Mouse (Mus musculus): Measurements from ENCODE around the gene Gucd1. TPM values are rescaled to one million over a fixed set of nuclear protein-coding genes. Genes with fewer than 3 reads are reported as not detected.
"Not testable (repeated sequence)": the region's sequence is repeated elsewhere in the genome, so short reads cannot be mapped to it uniquely, and the experiment has no call there.

Gene Gucd1
- polyA plus RNA-seq, 1 experiment from 2014 or later = 24.0 TPM

GRCm38 (mm10) chr10:75405916-75406315, 111.9 kb downstream of the Gucd1 start:
- Histone ChIP-seq H3K4me1 (peaks cover 13% of the 10 kb centered on the region), H3K27me3 (ENCODE audit: insufficient read depth, poor library complexity, severe bottlenecking) (no peaks in the 10 kb centered on the region), H3K27ac (no peak overlapping the region), H3K36me3 (no peaks in the 10 kb centered on the region), H3K9me3 (no peaks in the 10 kb centered on the region), H3K4me3 (no peak overlapping the region)
- DNase-seq (ENCODE audit: low spot score) = no peak
- 59% methylated on average over 8 of the region's 8 CpGs for WGBS

- Histone ChIP-seq H3K36me3 (no peaks in the 10 kb centered on the region), H3K4me3 (no peak within 1 kb of the TSS), H3K9me3 (no peaks in the 10 kb centered on the region), H3K27me3 (ENCODE audit: insufficient read depth, poor library complexity, severe bottlenecking) (no peaks in the 10 kb centered on the region), H3K4me1 (peaks cover 4% of the 10 kb centered on the region), H3K27ac (no peak within 1 kb of the TSS)
- DNase-seq (ENCODE audit: low spot score) = no peak
- 82% methylated on average over 4 of the region's 4 CpGs for WGBS
Observed at GRCm38 (mm10) chr10:75400958-75401357, 116.8 kb downstream of the Gucd1 start, which contains the start of gene Upb1. Gene Upb1, plus strand, starts transcription at chr10:75401115.

DNA sequence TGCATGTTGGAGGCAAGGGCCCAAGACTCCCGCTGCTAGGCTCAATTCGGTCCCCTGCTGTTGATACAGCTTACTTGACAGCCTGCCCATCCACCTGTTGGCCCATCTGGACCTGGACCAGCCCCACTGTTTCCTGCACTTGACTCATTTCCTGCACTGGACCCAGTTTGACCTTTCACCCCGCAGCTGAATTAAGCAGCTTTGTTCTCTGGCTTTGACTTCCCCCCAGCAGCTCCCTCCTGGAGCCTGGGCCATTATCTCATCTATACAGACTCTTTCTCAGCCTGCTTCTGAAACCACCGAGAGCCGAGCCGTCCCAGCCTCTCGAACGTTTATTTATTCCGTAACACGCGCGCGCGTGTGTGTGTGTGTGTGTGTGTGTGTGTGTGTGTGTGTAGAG, 120.8 kb downstream of the Gucd1 start:
- no peak overlapping the region for H3K4me3 ChIP-seq
- H3K4me1 ChIP-seq = 0 out of 2 replicates have a peak, but pooled peaks cover 2% of the 10 kb centered on the region
- 37% methylated on average over 14 of the region's 14 CpGs for WGBS
- no peaks in the 10 kb centered on the region for H3K9me3 ChIP-seq
- H3K36me3 ChIP-seq = no peaks in the 10 kb centered on the region
- H3K27me3 ChIP-seq (ENCODE audit: insufficient read depth, poor library complexity, severe bottlenecking) = no peaks in the 10 kb centered on the region
- no peak overlapping the region for H3K27ac ChIP-seq
- DNase-seq (ENCODE audit: low spot score) = peak; percentile 74

- H3K36me3 ChIP-seq = no peaks in the 10 kb centered on the region
- no peaks in the 10 kb centered on the region for H3K27me3 ChIP-seq (ENCODE audit: insufficient read depth, poor library complexity, severe bottlenecking)
- no peaks in the 10 kb centered on the region for H3K9me3 ChIP-seq
- DNase-seq (ENCODE audit: low spot score) = peak; percentile 58
- no peak overlapping the region for H3K4me3 ChIP-seq
- 88% methylated on average over 8 of the region's 8 CpGs for WGBS
- 0 out of 2 replicates have a peak, but pooled peaks cover 2% of the 10 kb centered on the region for H3K4me1 ChIP-seq
- no peak overlapping the region for H3K27ac ChIP-seq
Observed at GRCm38 (mm10) chr10:75394796-75395195, 123.0 kb downstream of the Gucd1 start.

DNA sequence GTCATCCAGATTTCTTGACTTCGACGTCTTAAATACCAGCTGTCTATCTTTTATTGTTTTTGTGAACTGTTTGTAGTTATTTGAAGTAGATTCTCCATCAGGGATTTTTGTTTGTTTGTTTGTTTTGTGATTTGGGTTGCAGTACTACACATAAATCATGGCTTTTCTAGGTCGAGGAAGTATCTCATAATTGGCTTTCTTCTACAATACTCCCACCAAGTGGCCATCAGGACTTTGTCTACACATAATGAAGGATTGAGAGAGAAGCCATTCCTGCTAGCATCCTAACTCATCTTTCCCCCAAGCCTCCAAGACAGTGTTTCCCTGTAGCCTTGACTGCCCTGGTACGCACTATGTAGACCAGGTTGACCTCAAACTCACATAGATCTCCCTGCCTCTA, 126.9 kb downstream of the Gucd1 start:
- Histone ChIP-seq H3K27me3 (ENCODE audit: insufficient read depth, poor library complexity, severe bottlenecking) (no peaks in the 10 kb centered on the region), H3K9me3 (no peaks in the 10 kb centered on the region)
- 82% methylated on average over 4 of the region's 4 CpGs for WGBS

DNA sequence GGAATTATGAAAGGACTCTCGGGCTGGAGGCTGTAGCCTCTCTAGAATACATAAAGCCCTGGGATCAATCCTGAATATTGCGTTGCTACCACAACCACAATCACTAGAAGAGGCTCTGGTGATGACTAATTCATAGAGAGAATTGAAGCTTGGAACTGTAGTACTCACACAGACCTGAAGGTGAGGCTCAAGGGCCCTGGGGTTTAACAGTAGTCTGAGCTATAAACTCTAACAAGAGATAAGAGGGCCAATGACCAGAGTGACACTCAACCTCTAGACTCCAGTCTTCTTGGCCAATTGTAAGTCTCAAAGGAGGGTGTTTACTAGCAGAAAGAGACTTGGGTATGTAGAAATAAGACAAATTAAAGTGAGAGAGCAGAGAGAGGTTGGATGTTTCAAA, 127.6 kb downstream of the Gucd1 start:
- Histone ChIP-seq H3K4me1 (no peaks in the 10 kb centered on the region), H3K27ac (no peak overlapping the region), H3K36me3 (no peaks in the 10 kb centered on the region), H3K4me3 (no peak overlapping the region), H3K27me3 (ENCODE audit: insufficient read depth, poor library complexity, severe bottlenecking) (no peaks in the 10 kb centered on the region), H3K9me3 (no peaks in the 10 kb centered on the region)
- no peak for DNase-seq (ENCODE audit: low spot score)
- 91% methylated on average over 2 of the region's 2 CpGs for WGBS

More for the DNA sequence above, 126.9 kb downstream of the Gucd1 start:
- no peak for DNase-seq (ENCODE audit: low spot score)
- H3K27ac ChIP-seq = no peak overlapping the region
- H3K4me1 ChIP-seq = no peaks in the 10 kb centered on the region
- no peak overlapping the region for H3K4me3 ChIP-seq
- no peaks in the 10 kb centered on the region for H3K36me3 ChIP-seq

GRCm38 (mm10) chr10:75378688-75379087, 139.1 kb downstream of the Gucd1 start:
- 59% methylated on average over 10 of the region's 10 CpGs for WGBS
- Histone ChIP-seq H3K36me3 (no peaks in the 10 kb centered on the region), H3K9me3 (no peaks in the 10 kb centered on the region), H3K27me3 (ENCODE audit: insufficient read depth, poor library complexity, severe bottlenecking) (no peaks in the 10 kb centered on the region), H3K4me3 (no peak overlapping the region), H3K27ac (peak overlapping the region; percentile 69), H3K4me1 (peaks cover 7% of the 10 kb centered on the region; the same call in 1 of the 2 replicates)
- no peak for DNase-seq (ENCODE audit: low spot score)

GRCm38 (mm10) chr10:75373655-75374351, 144.0 kb downstream of the Gucd1 start:
- H3K36me3 ChIP-seq; H3K4me1 ChIP-seq; H3K4me3 ChIP-seq; H3K9me3 ChIP-seq; DNase-seq (ENCODE audit: low spot score); H3K27me3 ChIP-seq (ENCODE audit: insufficient read depth, poor library complexity, severe bottlenecking): not testable (repeated sequence)
- 58% methylated on average over 15 of the region's 19 CpGs for WGBS
- peak overlapping the region; percentile 52; the same call in 1 of the 2 replicates for H3K27ac ChIP-seq

- Histone ChIP-seq H3K36me3 (no peaks in the 10 kb centered on the region), H3K4me3 (peak overlapping the region; percentile 43), H3K27ac (peak overlapping the region; percentile 79; the same call in 1 of the 2 replicates), H3K27me3 (ENCODE audit: insufficient read depth, poor library complexity, severe bottlenecking) (no peaks in the 10 kb centered on the region), H3K4me1 (peaks cover 25% of the 10 kb centered on the region), H3K9me3 (no peaks in the 10 kb centered on the region)
- DNase-seq (ENCODE audit: low spot score) = no peak
- WGBS = 52% methylated on average over 6 of the region's 6 CpGs
Observed at GRCm38 (mm10) chr10:75365231-75365633, 152.5 kb downstream of the Gucd1 start.

GRCm38 (mm10) chr10:75364796-75365195, 153.0 kb downstream of the Gucd1 start:
- H3K4me3 ChIP-seq = no peak overlapping the region
- 81% methylated on average over 9 of the region's 9 CpGs for WGBS
- no peaks in the 10 kb centered on the region for H3K36me3 ChIP-seq
- no peak for DNase-seq (ENCODE audit: low spot score)
- no peaks in the 10 kb centered on the region for H3K27me3 ChIP-seq (ENCODE audit: insufficient read depth, poor library complexity, severe bottlenecking)
- H3K9me3 ChIP-seq = no peaks in the 10 kb centered on the region
- peaks cover 25% of the 10 kb centered on the region for H3K4me1 ChIP-seq
- peak overlapping the region; percentile 79 for H3K27ac ChIP-seq

DNA sequence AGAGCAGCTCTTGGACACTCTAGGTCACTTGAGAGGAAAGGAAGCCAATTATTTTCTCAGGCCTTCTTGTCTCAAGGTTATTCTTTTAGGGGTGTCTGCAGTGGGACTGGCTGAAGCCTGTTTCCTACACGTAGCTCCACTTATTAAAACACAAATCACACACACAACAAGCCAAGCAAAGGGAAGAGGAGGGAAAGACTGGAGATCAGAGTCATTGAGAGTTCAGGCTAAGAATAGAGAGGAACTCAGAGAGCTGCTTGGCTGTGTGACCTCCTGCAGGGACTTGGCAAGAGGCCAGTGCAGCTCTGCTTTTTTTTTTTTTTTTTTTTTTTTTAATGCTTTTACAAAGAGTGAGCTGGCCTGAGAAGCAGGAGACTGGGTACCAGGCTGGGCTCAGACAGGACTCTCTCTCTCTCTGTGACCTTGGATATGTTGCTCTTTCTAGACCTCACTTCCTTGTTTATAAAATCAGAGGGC, 153.5 kb downstream of the Gucd1 start:
- peak overlapping the region; percentile 79 for H3K27ac ChIP-seq
- DNase-seq (ENCODE audit: low spot score); H3K36me3 ChIP-seq; H3K27me3 ChIP-seq (ENCODE audit: insufficient read depth, poor library complexity, severe bottlenecking); H3K4me3 ChIP-seq; H3K9me3 ChIP-seq: not testable (repeated sequence)
- 16% methylated on average over 1 of the region's 1 CpGs for WGBS
- H3K4me1 ChIP-seq = peaks cover 25% of the 10 kb centered on the region

GRCm38 (mm10) chr10:75355341-75355740, 162.4 kb downstream of the Gucd1 start:
- no peaks in the 10 kb centered on the region for H3K36me3 ChIP-seq
- 44% methylated on average over 4 of the region's 4 CpGs for WGBS
- DNase-seq (ENCODE audit: low spot score) = no peak

GRCm38 (mm10) chr10:75353838-75354241, 163.9 kb downstream of the Gucd1 start:
- not testable (repeated sequence) for H3K36me3 ChIP-seq; DNase-seq (ENCODE audit: low spot score); H3K4me3 ChIP-seq; H3K27me3 ChIP-seq (ENCODE audit: insufficient read depth, poor library complexity, severe bottlenecking); H3K9me3 ChIP-seq
- 24% methylated on average over 9 of the region's 9 CpGs for WGBS
- peak overlapping the region; percentile 44; the same call in 1 of the 2 replicates for H3K27ac ChIP-seq
- peaks cover 17% of the 10 kb centered on the region for H3K4me1 ChIP-seq

More at GRCm38 (mm10) chr10:75355341-75355740, 162.4 kb downstream of the Gucd1 start:
- Histone ChIP-seq H3K4me3 (no peak overlapping the region), H3K27me3 (ENCODE audit: insufficient read depth, poor library complexity, severe bottlenecking) (no peaks in the 10 kb centered on the region), H3K4me1 (peaks cover 17% of the 10 kb centered on the region), H3K9me3 (no peaks in the 10 kb centered on the region), H3K27ac (no peak overlapping the region)
